8 mouse cellular contexts compared by ENCODE assay signal in the genomic region with DNA sequence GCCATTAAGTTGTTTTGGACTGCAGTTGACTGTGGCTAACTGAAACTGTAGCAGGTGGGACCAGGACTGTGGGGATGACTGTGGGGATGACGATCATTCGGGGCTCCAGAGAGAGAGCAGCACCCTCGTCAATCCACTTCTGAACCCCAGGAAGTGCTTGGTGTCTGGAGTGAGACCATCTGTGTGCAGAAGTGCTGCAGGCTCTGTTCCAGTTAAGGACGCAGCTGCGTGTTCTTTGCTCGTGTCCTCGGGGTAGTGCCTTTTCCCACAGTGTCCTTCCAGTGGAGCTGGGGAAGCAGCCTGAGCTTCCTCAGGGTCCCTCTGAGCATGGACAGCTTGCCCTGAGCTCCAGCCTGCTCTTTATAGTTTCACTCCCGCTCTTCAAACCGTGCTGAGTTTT. TPM values are rescaled to one million over a fixed set of nuclear protein-coding genes. Genes with fewer than 3 reads are reported as not detected.
DNase-seq lines count a peak whose midpoint lies in the region; ATAC-seq and TF ChIP-seq lines count a peak whose summit lies in the region.

No protein-coding gene starts in this region.

- H3K4me1 ChIP-seq in hindbrain, embryonic 11.5 days (replicated peaks; ENCODE audit: control insufficient read depth, insufficient read depth, low read length) = peaks cover 8% of the 10 kb centered on the region
- H3K4me1 ChIP-seq in midbrain, embryonic 14.5 days (ENCODE audit: control insufficient read depth, insufficient read depth, low read length) = peaks cover 36% of the 10 kb centered on the region

- H3K4me2 ChIP-seq in hindbrain, embryonic 11.5 days (replicated peaks; ENCODE audit: low read depth, low read length) = no peak overlapping the region
- no peak overlapping the region for H3K4me2 ChIP-seq in midbrain, embryonic 14.5 days (ENCODE audit: low read length)

- no peak for ATAC-seq in hindbrain, embryonic 11.5 days (ENCODE audit: low FRiP score)
- no peak for ATAC-seq in midbrain, embryonic 14.5 days (ENCODE audit: low FRiP score, low TSS enrichment)

- no peaks in the 10 kb centered on the region for H3K27me3 ChIP-seq in hindbrain, embryonic 11.5 days (ENCODE audit: control insufficient read depth, insufficient read depth, low read length)
- H3K27me3 ChIP-seq in midbrain, embryonic 14.5 days (ENCODE audit: control insufficient read depth, insufficient read depth, low read length) = no peaks in the 10 kb centered on the region

- peak; percentile 90 for DNase-seq in heart, adult 11 months
- DNase-seq in heart, postnatal 25 days (ENCODE audit: low spot score) = no peak
- peak; percentile 36 for DNase-seq in brain, embryonic 14.5 days (ENCODE audit: low read depth)
- no peak for DNase-seq in hindbrain, embryonic 11.5 days (ENCODE audit: low spot score)
- DNase-seq in midbrain, embryonic 14.5 days = no peak
- DNase-seq in spleen, postnatal 4 days (ENCODE audit: low spot score in 2 of 2) = no peak
- no peak for DNase-seq in left cerebral cortex, postnatal 4 days
- no peak for DNase-seq in urinary bladder, postnatal 36 days (ENCODE audit: low spot score in 2 of 2)

- H3K27ac ChIP-seq in hindbrain, embryonic 11.5 days (ENCODE audit: low read depth, low read length) = peak overlapping the region; percentile 43; the same call in 1 of the 2 replicates
- 0 out of 2 replicates have a peak overlapping the region, but pooled peaks have one; percentile 57 for H3K27ac ChIP-seq in midbrain, embryonic 14.5 days (replicated peaks; ENCODE audit: low read depth, low read length)

- H3K9ac ChIP-seq in hindbrain, embryonic 11.5 days (ENCODE audit: low read depth, low read length) = no peak overlapping the region
- H3K9ac ChIP-seq in midbrain, embryonic 14.5 days (replicated peaks; ENCODE audit: low read length) = 0 out of 2 replicates have a peak overlapping the region, but pooled peaks have one; percentile 7

- WGBS in hindbrain, embryonic 11.5 days = 50% methylated on average over 9 of the region's 9 CpGs
- WGBS in midbrain, embryonic 14.5 days = 44% methylated on average over 9 of the region's 9 CpGs

- H3K4me3 ChIP-seq in hindbrain, embryonic 11.5 days (ENCODE audit: low read depth, low read length) = no peak overlapping the region
- no peak overlapping the region for H3K4me3 ChIP-seq in midbrain, embryonic 14.5 days (replicated peaks; ENCODE audit: low read depth, low read length)

- no peak for TF ChIP-seq POLR2A in brain, embryonic 14.5 days (IDR thresholded peaks at IDR 0.05; ENCODE audit: borderline replicate concordance, extremely low read depth, insufficient read depth, insufficient read length, poor library complexity, severe bottlenecking)

- H3K9me3 ChIP-seq in hindbrain, embryonic 11.5 days (ENCODE audit: control insufficient read depth, low read length) = no peaks in the 10 kb centered on the region
- H3K9me3 ChIP-seq in midbrain, embryonic 14.5 days (ENCODE audit: control insufficient read depth, low read length) = no peaks in the 10 kb centered on the region

- TF ChIP-seq CTCF in brain, embryonic 14.5 days (IDR thresholded peaks at IDR 0.05; ENCODE audit: borderline replicate concordance, extremely low read depth, insufficient read depth, insufficient read length) = no peak

- H3K36me3 ChIP-seq in hindbrain, embryonic 11.5 days (ENCODE audit: control insufficient read depth, insufficient read depth, low read length) = no peaks in the 10 kb centered on the region
- H3K36me3 ChIP-seq in midbrain, embryonic 14.5 days (ENCODE audit: control insufficient read depth, insufficient read depth, low read length) = no peaks in the 10 kb centered on the region

- intact Hi-C loops in heart, postnatal 25 days (cut with DNase I) = loop anchor here (2.0 kb wide), 1 partner anchor 51 kb away; no protein-coding TSS in a partner anchor
- intact Hi-C loops in left cerebral cortex, postnatal 4 days (cut with DNase I) = no loop called here

RNA-seq across cellular contexts. Expression of a gene that starts 2.7 kb away (rescaled TPM):
- total RNA-seq in heart, postnatal 25 days (2021) = not detected
- polyA plus RNA-seq in brain, embryonic 14.5 days (2012; rRNA removed) = not detected in 2 replicates
- 0.74 and 0.96 TPM in 2 replicates for polyA plus RNA-seq in hindbrain, embryonic 11.5 days (2014; fragmentation: Nextera tagmentation; extraction: Ambion mirVana)
- 1.0 and 1.6 TPM in 2 replicates for polyA plus RNA-seq in midbrain, embryonic 14.5 days (2014; fragmentation: Nextera tagmentation; extraction: Ambion mirVana)
- not detected for total RNA-seq in left cerebral cortex, postnatal 4 days (2021)

RNA-seq across cellular contexts. Expression of a gene that starts 27.2 kb away (rescaled TPM):
- total RNA-seq in heart, postnatal 25 days (2021) = 100 to 1,000 TPM; 273 to 280 TPM
- polyA plus RNA-seq in brain, embryonic 14.5 days (2012; rRNA removed) = 45.6 and 67.3 TPM in 2 replicates
- 22.7 and 29.2 TPM in 2 replicates for polyA plus RNA-seq in hindbrain, embryonic 11.5 days (2014; fragmentation: Nextera tagmentation; extraction: Ambion mirVana)
- polyA plus RNA-seq in midbrain, embryonic 14.5 days (2014; fragmentation: Nextera tagmentation; extraction: Ambion mirVana) = 42.3 and 49.7 TPM in 2 replicates
- total RNA-seq in left cerebral cortex, postnatal 4 days (2021) = 100 to 1,000 TPM; 146 to 151 TPM

Comparison
In these comparisons a context has a peak if more than half of its experiments do, and no peak if none do; other contexts are left out.
1. DNase-seq: peak in heart, adult 11 months (single experiment) and brain, embryonic 14.5 days (single experiment); none in heart, postnatal 25 days (single experiment), hindbrain, embryonic 11.5 days (single experiment), midbrain, embryonic 14.5 days (single experiment), spleen, postnatal 4 days (0 of 2), left cerebral cortex, postnatal 4 days (single experiment) and urinary bladder, postnatal 36 days (0 of 2).